Mouse (Mus musculus): ENCODE results near the gene Lpar1.

- no peak for TF ChIP-seq CTCF (IDR thresholded peaks at IDR 0.05; ENCODE audit: low read depth)
- TF ChIP-seq EP300 (IDR thresholded peaks at IDR 0.05; ENCODE audit: low read depth) = no peak
Observed at GRCm38 (mm10) chr4:58575831-58576230, 22.1 kb upstream of the Lpar1 start.
